Mouse (Mus musculus) frontal cortex, postnatal 14 days (tissue): ENCODE measurements around the gene Kif22.
A peak's percentile ranks its signal among the peaks of the same experiment; 100 is the strongest.

ENCODE experiments used
- DNase-seq, 2 experiments: peaks; one replicate each; pipeline ENCODE4 v3.0.0; 2022; ENCODE audit warnings: low spot score in 2 of 2

Kif22 gene

DNA sequence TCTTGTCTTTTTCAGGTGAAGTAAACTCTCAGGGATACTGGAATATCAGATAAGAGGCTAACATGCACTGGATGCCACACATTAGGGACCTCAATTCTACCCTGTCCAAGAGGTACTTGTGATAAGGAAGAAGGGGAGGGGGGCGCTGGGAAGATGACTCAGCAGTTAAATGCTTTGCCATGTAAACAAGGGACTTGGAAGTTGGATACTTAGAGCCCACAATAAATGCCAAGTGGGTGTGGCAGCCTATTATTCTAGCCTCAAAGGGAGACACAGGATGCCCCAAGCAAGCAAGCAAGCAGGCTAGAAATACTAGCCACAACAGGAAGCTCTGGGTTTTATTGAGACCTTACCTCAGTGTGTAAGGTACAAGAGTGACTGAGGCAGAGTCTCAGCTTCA is 11.0 kb downstream of the Kif22 start:
- DNase-seq: no peak

DNA sequence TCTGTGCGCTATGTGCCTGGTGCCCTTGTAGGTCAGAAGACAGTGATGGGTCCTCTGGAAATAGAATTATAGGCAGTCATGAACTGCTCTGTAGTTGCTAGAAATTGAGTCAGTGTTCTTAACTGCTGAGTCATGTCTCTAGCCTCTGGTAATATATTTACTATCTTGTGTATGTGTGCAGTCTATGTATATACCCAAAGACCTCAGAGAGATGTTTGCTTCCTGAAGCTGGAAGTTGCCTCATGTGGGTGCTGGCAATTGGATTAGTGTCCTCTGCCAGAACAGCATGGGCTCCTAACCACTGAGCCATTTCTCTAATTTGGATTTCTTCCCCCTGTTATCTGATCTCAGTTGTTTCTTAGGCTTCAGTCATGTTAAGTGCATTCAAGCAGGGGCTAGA is 12.1 kb downstream of the Kif22 start:
- no peak for DNase-seq

DNA sequence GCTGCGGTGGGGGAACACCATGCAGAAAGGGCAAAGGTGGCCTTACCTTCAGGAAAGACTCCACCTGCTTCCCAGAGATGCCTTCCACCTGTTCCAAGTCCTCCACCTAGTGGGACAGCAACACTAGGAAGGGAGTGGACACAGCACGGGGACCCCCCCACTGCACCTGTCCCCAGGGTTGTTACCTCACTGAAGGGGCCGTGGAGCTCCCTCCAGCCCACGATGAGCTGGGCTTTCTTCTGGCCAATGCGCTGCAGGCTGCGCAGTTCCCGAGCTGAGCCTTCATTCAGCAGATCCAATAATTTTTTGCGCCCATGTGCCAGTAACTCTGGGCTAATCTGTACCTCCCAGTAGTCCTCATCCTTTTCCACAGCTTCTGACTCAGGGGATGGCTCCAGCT is 14.4 kb downstream of the Kif22 start:
- no peak for DNase-seq

DNA sequence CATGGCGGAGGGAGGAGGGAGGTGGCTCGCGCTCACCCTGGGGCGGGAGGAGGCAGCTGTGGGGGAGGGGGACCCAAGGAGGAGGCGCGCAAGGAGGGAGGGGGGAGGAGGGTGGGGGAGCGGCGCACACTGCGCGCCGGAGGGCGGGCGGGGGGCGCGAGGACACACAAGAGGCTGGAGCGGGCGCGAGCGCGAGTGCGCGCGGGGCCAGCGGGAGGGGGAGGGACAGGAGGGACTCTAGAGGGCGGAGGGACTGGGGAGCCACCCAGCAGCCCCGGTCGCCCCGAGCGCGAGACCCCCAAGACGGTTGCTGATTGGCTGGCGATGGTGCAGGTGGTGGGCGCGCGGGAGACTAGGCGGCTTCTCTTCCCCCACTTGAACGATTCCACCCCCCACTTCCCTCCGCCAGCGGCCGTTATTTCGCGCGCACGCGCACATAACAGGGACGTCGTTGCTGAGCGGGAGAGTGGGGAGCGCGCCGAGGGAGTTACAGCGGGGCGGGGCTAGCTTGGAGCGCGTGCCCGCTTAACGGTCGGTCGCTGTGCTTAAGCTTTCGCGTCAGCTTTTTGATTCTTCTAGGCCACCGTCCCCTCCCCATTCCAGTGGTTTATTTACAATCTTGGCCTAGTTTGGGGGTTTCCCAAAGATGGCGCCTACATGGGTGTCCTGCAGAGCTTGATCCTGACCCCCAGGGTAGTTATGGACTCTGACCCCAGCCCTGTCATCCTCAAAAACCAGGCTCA is 15.1 kb downstream of the Kif22 start, which contains the start of gene Maz:
Gene Maz (minus strand): TSS at position 54 of the 743 bp plus-strand sequence.
- peak; percentile 99 for DNase-seq

DNA sequence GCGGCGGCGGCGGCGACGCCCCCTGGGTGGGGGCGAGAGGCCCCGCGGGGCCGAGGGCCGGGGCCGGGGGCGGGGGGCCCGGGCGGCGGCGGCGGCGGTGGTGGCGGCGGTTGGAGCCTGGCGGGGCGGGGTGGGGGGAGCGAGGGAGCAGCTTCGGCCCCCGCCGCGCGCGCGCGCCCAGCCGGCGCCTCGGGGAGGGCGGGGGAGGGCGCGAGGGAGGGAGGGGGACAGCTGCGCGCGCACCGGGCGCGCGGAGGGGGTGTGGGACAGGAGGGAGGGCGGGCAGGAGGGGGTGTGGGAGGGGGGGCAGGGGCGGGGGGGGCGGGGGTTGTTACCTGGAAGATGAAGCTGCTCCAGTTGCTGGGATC is 15.7 kb downstream of the Kif22 start:
- DNase-seq: no peak

DNA sequence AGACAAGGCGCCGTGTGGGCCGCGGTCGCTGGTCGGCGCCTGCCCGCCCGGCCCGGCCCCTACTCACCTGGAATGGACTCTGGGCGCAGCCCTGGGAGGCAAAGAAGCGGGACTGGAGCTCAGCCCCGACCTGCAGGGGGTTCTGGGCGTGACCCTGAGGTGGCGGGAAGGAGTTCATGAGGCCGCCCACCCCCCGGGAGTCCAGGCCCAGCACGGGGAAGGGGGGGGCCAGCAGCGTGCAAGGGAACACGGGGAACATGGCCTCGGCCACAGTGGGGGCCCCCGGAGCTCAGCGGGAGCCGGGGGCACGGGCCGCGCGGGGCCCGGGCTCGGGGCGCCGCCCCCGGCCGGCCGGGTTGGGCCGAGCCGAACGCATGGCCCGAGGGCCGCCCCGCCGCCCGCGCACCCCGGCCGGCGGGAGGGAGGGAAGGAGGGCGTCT is 16.1 kb downstream of the Kif22 start:
- peak in 1 of 2 experiments; percentile 58 for DNase-seq

DNA sequence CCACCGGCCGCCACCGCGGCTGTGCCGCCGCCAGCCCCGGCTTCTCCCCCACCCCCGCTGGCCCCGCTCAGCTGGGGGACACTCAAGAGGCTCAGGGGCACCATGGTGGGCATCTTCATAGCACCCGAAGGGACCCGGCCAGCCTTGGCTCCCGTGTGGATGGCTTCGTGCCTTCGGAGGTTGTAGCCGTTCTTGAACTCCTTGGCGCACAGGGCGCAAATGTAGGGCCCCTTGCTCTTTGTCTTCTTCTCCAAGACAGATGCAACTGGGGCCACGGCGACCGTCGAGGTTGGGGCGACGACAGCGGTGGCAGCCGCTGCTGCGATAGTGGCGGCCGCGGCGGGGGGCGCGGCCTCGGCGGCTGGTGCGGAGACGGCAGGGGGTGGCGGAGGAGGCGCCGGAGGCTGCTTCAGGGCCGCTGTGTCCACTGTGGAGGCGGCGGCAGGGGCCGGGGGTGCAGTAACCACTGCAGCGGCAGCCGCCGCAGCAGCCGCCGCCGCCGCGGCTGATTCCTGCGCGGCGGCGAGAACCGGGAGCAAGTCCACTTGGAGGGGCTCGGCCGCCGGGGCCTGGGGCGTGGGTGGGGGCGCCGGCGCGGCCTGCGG is 16.6 kb downstream of the Kif22 start:
- no peak for DNase-seq

DNA sequence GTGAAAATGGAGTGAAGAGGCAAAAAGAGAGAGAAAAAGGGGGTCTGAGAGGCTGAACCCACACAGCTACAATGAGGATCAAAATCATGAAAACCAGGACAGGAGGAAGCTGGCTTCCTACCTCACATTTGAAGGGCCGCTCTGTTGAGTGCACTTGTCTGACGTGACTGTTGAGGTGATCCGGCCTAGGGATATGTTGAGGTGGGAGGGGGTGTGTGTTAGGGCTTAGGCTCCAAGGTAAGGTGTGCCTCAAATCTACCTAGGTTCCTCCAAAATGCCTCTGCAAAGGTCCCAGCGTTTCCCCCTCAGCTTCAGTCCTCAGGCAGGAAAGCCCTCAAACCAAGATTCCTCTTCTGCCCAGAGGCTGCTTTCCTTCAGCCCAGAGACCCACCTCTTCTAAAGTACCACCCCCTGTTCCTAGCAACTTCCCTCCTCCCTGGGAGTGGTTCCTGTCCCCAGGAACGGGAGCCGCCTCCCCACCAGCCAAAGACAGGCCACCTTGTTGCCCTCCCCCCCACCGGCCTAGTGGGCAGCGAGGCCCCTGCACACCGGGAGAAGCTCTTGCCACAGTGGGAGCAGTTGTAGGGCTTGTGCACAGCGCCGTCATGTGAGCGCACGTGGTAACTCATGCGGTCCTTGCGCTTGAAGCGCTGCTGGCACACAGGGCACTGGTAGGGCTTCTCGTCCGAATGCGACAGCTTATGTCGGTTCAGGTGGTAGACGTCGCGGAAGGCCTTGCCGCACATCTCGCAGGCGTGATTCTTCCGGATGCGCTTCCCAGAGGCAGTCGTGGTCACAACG is 17.3 kb downstream of the Kif22 start:
- DNase-seq: peak; percentile 73 to 79

DNA sequence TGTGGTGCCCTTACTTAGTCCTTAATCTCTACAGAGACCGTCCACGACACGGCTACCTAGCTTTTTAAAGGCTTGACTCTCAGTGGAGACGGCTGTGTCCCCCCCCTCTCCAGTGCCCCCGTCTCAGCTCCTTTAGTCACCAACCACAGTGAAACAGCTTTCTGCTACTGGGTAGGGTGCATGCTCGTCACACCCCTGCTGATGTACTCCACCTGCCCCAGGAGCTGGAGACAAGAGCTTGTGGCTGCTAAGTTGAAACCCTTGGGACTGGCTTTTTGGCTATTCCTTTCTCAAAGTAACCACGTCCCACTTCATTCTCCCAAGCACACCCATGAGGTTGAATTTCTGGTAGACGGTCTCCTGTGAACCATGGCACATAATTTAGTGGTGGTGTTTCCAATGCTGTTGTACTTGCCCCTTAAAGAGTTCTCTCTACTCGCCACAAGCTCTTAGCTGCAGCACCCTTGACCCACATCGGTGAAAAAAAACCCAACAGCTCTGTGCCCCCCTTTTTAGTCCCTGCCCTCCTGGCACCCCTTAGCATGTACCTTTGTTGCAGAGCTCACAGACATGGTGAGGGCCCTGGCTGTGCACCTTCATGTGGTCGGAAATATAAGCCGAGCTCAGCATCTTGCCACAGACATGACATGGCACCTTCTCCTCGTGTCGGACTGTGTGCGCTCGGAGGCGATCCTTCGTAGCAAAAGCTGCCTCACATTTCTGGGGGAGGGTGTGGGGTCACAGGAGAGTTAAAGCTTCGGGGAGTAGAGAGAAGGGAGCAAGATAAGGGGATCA is 18.2 kb downstream of the Kif22 start:
- DNase-seq: no peak

DNA sequence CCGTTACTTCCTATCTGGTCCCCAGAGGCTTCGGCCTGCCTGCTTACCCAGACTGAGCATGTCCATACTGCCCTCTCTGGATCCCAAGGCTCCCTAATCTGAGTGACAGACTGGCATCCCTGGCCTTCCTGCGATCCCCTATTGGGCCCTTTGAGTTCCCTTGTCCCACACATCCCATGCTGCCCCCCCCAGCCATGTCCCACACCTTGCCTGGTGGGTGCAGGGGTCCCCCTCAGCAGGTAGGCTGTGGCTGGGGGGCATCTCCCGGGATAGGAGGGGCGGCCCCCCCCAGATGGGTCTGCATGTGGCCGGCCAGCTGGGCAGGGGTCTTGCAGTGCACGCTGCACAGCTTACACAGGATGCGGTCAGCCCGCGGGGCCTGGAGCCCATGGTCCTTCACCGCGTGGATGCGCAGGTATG is 19.0 kb downstream of the Kif22 start:
- DNase-seq: no peak

DNA sequence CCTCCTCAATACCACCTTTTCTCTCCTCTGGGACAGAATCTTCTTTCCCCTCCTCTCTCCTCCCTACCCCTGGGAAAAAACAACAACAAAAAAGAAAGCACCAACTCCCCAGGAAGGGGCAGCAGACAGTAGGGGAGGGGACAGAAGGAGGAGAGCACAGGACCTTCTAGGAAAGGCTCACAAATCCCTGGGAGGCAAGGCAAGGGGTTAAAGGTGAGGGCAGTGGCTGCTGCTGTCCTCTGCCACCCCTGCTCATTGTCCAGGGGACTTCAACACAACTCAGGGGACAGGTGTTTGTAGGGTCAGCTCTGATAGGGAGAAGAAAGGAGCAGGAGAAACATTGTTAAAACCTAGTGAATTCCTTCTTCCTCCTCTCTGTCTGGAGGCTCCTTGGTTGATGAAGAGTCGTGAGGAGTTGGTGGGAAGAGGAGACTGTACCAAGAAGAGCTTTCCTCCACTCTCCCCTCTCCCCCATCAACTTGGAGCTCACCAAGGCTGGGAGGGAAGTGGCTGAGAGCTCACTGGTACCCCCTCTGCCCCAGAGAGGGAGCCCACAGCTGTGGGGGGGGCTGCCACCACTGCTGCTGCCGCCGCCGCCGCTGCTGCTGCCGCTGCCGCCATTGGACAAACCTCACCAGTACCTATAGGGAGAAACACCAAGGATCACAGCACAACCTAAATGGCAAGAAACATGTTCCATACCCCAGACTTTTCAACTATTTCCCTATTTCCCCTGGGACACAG is 19.6 kb downstream of the Kif22 start:
- no peak for DNase-seq

DNA sequence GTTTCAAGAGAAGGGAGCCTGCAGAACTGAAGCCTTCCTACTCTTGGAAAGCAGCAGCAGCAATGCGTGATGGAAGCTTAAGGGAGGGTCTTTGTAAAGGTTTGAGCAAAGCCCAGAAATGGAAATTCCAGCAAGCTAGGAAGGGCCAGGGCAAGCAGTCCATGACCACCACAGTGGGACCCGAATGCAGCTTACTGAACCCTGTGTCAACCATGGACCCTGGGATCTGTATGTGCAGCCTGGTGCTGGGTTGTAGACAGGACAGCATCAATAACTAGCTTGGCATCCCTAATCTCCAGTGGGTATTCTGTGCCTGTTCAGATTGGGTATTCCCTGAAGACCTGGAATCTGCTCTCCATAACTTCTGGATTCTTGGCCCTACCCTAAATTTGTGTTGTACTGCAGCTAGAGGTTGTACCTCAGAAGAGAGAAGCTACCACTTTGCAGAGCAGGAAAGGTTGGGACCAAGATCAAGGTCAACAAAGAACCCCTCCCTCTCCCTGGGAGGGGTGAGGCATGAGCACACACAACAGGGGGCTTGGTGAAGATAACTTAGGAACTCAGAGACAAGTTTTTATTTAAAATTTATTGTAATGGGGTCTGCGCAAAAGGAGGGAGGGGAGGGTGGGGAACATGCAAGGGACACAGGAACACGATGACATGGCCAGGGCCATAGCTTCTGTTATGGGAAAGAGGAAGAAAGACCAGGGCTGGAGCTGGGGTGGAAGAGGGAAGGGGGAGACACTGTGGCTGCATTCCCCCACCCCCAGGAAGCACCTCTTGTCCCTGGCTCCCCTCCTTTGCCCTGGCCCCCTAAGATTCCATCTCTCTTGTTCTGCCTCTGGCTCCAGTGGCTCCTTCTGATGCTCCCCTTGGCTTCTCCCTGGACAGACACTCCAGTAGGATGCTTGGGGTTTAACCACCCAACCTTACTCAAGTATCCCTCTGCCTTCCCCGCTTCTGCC is 20.4 kb downstream of the Kif22 start:
- no peak for DNase-seq

DNA sequence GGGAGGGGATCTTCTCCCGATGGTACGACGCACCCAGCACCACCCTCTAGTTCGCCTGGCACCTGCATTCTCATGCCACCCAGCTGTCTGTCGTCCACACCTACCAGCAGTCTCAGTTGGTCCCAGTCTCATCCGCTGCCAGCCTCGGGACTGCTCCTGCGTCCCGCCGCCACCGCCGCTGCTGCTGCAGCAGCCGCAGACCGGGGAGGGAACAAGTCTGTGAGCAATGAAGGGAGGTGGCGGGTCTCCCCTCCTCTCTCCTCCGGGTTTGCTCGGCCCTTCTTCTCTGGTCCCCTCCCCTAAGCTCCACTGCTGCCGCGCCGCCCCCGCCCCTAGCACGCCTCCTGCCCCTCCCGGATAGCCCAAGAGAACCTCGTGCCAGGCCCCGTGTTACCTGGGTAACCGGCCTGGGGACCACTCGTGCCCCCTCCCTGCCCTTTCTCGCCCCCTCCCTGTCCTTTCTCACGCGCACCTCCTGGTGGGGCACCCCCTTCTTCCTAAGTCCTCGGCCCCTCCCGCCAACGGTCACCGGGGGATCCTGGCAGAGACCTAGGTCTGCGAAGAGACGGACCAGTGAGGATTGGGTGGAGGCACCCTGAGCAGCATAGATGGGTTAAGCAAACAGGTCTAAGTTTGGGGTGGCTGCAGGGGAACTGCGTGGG is 21.2 kb downstream of the Kif22 start, which contains the start of the genes Gm42742 and Prrt2:
Gene Gm42742 (minus strand): TSS at position 197 of the 662 bp plus-strand sequence.
Gene Prrt2 (minus strand): TSS at position 311 of the 662 bp plus-strand sequence.
- DNase-seq: peak in 1 of 2 experiments; percentile 58

DNA sequence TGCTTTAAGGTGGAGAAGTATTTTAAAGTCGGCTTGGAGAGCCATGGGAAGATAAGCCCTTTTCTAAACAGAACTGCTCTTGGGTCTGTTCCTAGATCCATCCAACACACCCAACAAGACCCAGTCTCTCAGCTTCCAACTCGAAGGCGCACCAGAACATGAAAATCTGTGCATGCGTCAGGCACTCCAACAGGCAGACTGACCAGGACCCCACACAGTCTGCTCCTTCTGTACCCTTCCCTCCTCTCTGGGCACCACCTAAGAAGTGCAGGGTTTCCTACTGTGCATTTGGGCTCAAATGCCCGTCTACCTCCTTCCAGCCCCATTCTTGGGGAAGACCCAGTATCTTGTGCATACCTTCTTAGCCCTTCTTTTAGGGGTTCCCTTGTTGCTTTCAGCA is 21.8 kb downstream of the Kif22 start:
- DNase-seq: no peak

DNA sequence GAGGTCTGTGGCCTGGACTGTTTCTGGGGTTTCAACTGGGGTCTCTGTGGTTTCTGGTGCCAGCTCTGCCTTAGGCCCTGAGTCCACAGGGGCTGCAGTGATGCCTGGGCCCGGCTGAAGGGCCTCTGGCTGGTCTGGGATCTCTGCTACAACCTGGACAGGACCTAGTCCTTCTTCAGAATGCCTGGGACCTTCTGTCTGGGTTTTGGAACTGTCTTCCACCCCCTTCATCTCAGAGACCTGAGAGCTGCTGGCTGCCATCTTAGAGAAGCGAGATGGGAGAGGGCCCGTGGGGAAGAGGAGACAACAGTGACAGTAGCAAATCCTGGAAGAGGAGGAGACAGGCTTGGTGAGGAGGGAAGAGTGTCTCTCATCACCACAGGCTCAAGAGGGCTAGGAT is 22.2 kb downstream of the Kif22 start:
- no peak for DNase-seq

DNA sequence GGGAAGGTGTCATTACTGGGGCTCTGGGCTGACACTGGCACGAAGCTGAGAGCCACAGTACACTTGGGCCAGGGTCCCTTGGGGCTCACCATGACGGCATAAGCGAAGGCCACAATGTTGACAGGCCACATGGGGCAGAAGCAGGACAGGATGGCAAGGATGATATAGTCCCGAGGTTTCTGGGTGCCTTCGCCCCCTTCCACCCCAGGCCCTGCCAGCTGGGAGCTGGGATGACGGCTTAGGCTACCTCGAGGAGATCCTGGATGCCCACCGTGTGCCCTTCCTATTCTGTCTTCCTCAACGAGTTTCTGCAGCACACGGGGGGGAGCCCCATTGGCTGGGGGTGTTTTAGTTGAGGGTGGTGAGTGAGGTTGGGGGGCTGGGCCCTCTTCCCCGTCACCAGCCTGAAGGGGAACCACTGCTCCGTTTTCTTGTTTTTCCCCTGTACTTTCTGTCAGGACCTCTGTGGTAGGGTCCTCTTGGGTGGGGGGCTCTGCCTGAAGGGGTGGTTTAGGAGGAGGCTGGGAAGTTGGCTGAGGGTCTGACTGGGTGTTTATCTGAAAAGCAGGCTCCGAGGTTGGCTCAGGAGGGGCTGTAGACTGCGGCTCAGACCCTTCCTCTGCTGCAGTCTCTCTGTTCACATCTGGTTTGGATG is 22.8 kb downstream of the Kif22 start:
- DNase-seq: no peak

DNA sequence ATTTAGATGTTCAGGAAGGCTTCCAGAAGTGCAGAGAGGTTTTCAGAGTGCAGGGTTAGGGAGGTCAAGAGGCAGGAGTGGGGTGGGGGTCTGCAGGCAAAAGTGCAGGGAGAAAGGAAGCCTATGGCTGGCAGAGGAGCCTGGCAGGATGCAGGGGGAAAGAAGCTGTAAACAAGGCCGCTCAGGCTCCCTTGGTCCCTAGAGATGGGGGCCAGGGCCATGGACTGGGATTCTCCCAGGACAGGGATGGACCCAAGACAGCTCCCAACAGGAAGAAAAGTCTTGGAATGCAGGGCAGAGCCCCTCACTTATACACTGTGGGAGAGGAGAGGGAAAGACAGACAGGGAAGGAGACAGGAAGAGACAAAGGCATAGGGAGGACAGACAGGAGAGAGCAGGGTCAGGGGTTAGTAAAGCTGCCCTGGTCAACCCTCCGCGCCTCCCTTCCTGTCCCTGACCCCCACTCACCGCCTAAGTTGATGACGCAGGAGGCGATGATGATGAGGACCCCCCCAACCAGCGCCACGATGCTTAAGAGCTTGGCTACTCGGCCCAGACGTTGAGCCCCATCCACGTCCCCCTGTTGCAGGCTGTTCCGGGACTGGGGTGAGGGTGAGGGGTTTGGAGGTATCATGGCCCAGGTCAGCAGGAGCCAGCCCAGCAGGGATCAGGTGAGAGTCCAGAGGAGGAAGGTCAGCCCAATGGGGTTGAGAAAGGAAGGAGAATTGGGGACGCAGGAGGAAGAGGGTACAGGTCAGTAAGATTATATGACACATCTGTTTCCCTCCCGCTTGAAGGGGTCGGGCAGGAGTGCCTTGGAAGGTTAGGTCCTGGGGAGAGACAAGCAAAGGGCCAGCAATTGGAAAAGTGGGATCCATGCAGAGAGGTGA is 23.6 kb downstream of the Kif22 start:
- no peak for DNase-seq

DNA sequence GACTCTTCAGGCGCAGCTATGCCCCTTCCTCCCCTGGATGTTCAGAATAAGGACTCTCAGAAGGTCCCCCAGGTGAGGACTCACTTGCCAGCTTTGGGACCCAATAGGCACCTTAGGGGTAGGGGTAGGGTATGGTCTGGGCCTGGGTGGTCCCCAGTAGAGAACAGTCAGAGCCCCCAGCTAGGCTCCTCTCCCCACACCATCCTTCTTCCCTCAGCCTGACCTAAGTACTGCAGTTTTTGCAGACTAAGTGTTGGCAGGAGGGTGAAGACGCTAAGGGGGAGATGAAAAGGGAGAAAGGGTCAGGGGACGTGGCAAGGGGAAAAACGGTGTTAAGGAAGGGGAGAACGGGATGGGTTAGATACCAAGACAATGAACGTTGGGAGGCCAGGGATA is 24.3 kb downstream of the Kif22 start:
- DNase-seq: no peak
